Mouse (Mus musculus): ENCODE measurements at regions not wholly inside any gene's neighbourhood (a gene's known extent, or its start where the extent isn't known, plus 50 kb on each side); places are given as distances from the start of the nearest gene placed in this dataset.

DNA sequence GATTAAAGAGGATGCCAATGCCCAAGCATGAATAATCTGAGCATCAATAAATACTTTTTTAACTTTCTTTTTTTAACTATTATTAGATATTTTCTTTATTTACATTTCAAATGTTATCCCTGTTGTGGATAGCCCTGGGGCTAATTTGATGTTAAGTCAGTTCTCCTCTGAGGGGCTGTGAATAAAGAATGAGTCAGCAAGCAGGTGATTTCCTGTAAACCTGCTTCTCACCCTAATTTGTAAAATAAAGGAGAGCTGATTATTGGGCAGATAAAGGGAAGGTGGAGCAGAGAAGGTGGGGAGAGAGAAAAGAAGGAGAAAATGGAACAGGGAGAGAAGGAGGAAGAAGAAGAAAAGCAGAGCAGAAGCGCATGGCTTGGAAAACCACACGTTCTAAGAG is 1442.8 kb downstream of the 4930444P10Rik start:
- no peak for ATAC-seq (ENCODE audit: low FRiP score, low TSS enrichment)
- no peak overlapping the region for H3K4me2 ChIP-seq (replicated peaks; ENCODE audit: low read depth)
- no peak overlapping the region for H3K4me3 ChIP-seq (ENCODE audit: low read depth, low read length)
- no peaks in the 10 kb centered on the region for H3K4me1 ChIP-seq (replicated peaks; ENCODE audit: control insufficient read depth, insufficient read depth)
- 76% methylated on average over 2 of the region's 2 CpGs for WGBS
- H3K27ac ChIP-seq (replicated peaks) = no peak overlapping the region
- no peak overlapping the region for H3K9ac ChIP-seq (ENCODE audit: low read length)
- no peak for TF ChIP-seq EP300 (optimal IDR thresholded peaks at IDR 0.05)
- TF ChIP-seq CTCF (IDR thresholded peaks at IDR 0.05; ENCODE audit: low read depth) = no peak
- no peaks in the 10 kb centered on the region for H3K27me3 ChIP-seq (ENCODE audit: control insufficient read depth, insufficient read depth, low read length)
- no peaks in the 10 kb centered on the region for H3K9me3 ChIP-seq (ENCODE audit: control insufficient read depth, low read length)
- no peak for DNase-seq (ENCODE audit: low spot score)
- no peaks in the 10 kb centered on the region for H3K36me3 ChIP-seq (ENCODE audit: control insufficient read depth, insufficient read depth, low read length)

DNA sequence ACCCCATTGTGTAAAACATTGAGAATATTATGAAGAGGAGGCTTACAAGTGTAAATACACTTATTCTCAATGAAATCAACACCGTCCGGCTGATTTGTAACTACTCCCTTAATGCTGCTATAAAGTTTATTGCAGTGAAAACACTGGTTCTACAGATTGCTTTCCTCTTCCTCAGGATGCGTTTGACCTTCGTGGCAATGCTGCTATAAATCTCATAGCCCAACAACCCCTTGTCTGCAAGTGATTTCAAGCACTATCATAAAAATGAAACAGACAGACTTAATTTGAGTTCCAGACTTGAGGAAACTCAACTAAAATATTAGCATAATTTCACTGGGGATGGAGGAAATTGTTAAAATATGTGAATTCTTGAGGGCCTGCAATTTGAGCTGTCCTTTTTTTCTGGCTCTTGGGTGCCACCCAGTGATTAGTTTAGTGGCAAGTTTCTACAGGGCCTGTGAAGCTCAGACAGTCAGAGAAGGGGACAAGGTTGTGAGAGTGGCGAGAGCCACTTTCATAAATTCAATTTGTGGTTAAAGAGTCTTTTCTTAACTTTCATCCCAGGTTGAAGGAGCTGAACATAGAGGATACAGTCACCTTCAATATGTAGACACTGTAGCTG is 1457.4 kb downstream of the 4930444P10Rik start:
- WGBS = 57% methylated on average over 5 of the region's 5 CpGs
- H3K4me2 ChIP-seq (replicated peaks; ENCODE audit: low read depth) = no peak overlapping the region
- H3K4me3 ChIP-seq (ENCODE audit: low read depth, low read length) = no peak overlapping the region
- H3K9ac ChIP-seq (ENCODE audit: low read length) = no peak overlapping the region
- ATAC-seq (ENCODE audit: low FRiP score, low TSS enrichment) = no peak
- no peak for DNase-seq (ENCODE audit: low spot score)
- TF ChIP-seq CTCF (IDR thresholded peaks at IDR 0.05; ENCODE audit: low read depth) (peak; percentile 59), EP300 (optimal IDR thresholded peaks at IDR 0.05) (no peak)
- H3K9me3 ChIP-seq (ENCODE audit: control insufficient read depth, low read length) = no peaks in the 10 kb centered on the region
- no peaks in the 10 kb centered on the region for H3K4me1 ChIP-seq (replicated peaks; ENCODE audit: control insufficient read depth, insufficient read depth)
- no peak overlapping the region for H3K27ac ChIP-seq (replicated peaks)
- no peaks in the 10 kb centered on the region for H3K27me3 ChIP-seq (ENCODE audit: control insufficient read depth, insufficient read depth, low read length)
- no peaks in the 10 kb centered on the region for H3K36me3 ChIP-seq (ENCODE audit: control insufficient read depth, insufficient read depth, low read length)

DNA sequence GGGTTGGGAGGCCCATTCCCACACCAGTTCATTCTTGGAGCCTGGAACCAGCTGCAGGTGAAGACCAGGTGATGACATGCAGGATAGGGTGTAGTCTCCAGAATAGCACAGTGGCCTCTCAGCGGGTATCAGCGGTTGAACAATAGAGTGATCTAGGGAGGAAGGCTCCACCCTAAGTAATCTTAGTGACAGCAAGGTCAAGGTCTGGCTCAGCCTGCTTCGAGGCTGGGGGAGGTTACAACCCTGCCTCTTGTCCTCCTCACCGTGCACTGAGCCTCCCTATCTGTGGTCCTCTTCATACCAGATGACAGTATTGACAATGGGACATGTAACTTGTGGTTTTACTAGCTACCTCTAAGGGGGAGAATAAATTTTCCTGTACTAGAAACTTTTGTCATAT is 1461.1 kb downstream of the 4930444P10Rik start:
- Histone ChIP-seq H3K9ac (ENCODE audit: low read length) (no peak overlapping the region), H3K4me2 (replicated peaks; ENCODE audit: low read depth) (no peak overlapping the region), H3K27ac (replicated peaks) (no peak overlapping the region), H3K4me3 (ENCODE audit: low read depth, low read length) (no peak overlapping the region), H3K36me3 (ENCODE audit: control insufficient read depth, insufficient read depth, low read length) (no peaks in the 10 kb centered on the region), H3K4me1 (replicated peaks; ENCODE audit: control insufficient read depth, insufficient read depth) (no peaks in the 10 kb centered on the region), H3K9me3 (ENCODE audit: control insufficient read depth, low read length) (no peaks in the 10 kb centered on the region), H3K27me3 (ENCODE audit: control insufficient read depth, insufficient read depth, low read length) (no peaks in the 10 kb centered on the region)
- ATAC-seq (ENCODE audit: low FRiP score, low TSS enrichment) (no peak), DNase-seq (ENCODE audit: low spot score) (no peak)
- TF ChIP-seq EP300 (optimal IDR thresholded peaks at IDR 0.05) (no peak), CTCF (IDR thresholded peaks at IDR 0.05; ENCODE audit: low read depth) (no peak)
- WGBS = 38% methylated on average over 4 of the region's 4 CpGs

DNA sequence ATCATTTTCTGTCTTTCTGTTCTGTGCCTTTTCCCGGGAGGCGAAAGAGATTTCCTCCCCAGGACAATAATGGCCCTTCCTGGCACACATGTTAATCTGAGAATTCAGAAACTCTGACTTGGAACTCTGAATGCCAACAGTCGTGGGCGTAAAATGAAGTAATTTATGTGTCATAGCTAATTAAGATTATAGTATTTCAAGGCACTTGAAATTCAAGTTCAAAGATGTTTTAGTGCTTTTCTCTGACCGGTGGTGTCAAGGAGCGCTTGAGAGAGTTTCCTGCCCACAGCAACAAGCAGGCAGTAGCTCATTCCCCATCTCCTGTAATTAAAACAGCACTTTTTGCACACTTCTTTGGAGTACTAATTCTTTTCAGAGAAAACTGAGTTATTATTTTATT is 1465.9 kb downstream of the 4930444P10Rik start:
- no peaks in the 10 kb centered on the region for H3K4me1 ChIP-seq (replicated peaks; ENCODE audit: control insufficient read depth, insufficient read depth)
- DNase-seq (ENCODE audit: low spot score) (no peak), ATAC-seq (ENCODE audit: low FRiP score, low TSS enrichment) (no peak)
- H3K36me3 ChIP-seq (ENCODE audit: control insufficient read depth, insufficient read depth, low read length) = no peaks in the 10 kb centered on the region
- H3K4me2 ChIP-seq (replicated peaks; ENCODE audit: low read depth) = no peak overlapping the region
- no peak overlapping the region for H3K4me3 ChIP-seq (ENCODE audit: low read depth, low read length)
- H3K9ac ChIP-seq (ENCODE audit: low read length) = no peak overlapping the region
- H3K27ac ChIP-seq (replicated peaks) = no peak overlapping the region
- no peaks in the 10 kb centered on the region for H3K9me3 ChIP-seq (ENCODE audit: control insufficient read depth, low read length)
- 74% methylated on average over 6 of the region's 6 CpGs for WGBS
- TF ChIP-seq EP300 (optimal IDR thresholded peaks at IDR 0.05) (no peak), CTCF (IDR thresholded peaks at IDR 0.05; ENCODE audit: low read depth) (no peak)
- no peaks in the 10 kb centered on the region for H3K27me3 ChIP-seq (ENCODE audit: control insufficient read depth, insufficient read depth, low read length)

DNA sequence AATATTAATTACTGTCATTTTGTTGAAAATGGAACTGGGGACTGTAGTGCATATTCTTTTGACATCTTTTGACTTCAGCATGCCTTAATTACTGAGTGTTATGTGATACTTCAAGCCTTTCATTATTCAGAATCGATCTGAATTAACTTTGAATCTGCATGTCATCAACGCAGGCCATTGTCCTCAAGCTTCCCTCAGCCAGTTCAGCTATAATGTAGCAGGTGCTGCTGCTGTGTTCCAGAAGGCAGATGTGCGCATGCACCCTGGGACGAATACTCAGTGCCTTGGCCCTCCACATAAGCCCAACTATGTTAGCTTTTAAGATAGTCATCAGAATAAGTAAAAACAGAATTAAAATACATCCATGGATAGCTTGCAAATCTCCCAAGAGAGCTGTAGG is 1466.4 kb downstream of the 4930444P10Rik start:
- Histone ChIP-seq H3K9me3 (ENCODE audit: control insufficient read depth, low read length) (no peaks in the 10 kb centered on the region), H3K36me3 (ENCODE audit: control insufficient read depth, insufficient read depth, low read length) (no peaks in the 10 kb centered on the region), H3K9ac (ENCODE audit: low read length) (no peak overlapping the region), H3K27ac (replicated peaks) (no peak overlapping the region), H3K4me1 (replicated peaks; ENCODE audit: control insufficient read depth, insufficient read depth) (no peaks in the 10 kb centered on the region), H3K4me2 (replicated peaks; ENCODE audit: low read depth) (no peak overlapping the region), H3K27me3 (ENCODE audit: control insufficient read depth, insufficient read depth, low read length) (no peaks in the 10 kb centered on the region), H3K4me3 (ENCODE audit: low read depth, low read length) (no peak overlapping the region)
- ATAC-seq (ENCODE audit: low FRiP score, low TSS enrichment) = no peak
- TF ChIP-seq EP300 (optimal IDR thresholded peaks at IDR 0.05) = no peak
- TF ChIP-seq CTCF (IDR thresholded peaks at IDR 0.05; ENCODE audit: low read depth) = no peak
- WGBS = 83% methylated on average over 4 of the region's 4 CpGs
- DNase-seq (ENCODE audit: low spot score) = no peak

DNA sequence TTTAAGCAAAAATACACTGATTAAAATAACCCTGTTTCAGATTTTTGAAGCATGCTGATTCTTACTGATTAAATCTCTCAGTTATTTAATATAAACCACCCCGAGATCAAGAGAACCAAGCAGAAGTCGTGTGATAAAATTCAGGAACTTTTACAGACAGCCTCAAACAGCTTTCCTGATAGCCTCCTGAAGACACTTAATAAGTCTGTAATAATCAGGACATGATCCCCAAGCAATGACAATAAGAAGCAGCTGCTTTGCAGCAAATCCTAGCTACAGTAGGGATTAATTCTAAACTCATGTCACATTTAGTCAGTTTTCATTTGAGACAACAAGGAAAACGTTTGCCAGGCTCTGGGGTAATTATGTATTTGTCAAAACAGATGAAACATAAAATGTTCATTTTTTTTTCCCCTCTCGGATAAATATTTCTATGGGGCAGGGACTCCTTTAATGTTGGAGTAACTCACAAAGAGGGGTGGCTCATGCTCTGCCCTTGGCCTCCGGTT is 1472.1 kb downstream of the 4930444P10Rik start:
- Histone ChIP-seq H3K4me1 (replicated peaks; ENCODE audit: control insufficient read depth, insufficient read depth) (no peaks in the 10 kb centered on the region), H3K36me3 (ENCODE audit: control insufficient read depth, insufficient read depth, low read length) (no peaks in the 10 kb centered on the region), H3K9me3 (ENCODE audit: control insufficient read depth, low read length) (no peaks in the 10 kb centered on the region), H3K27me3 (ENCODE audit: control insufficient read depth, insufficient read depth, low read length) (no peaks in the 10 kb centered on the region), H3K9ac (ENCODE audit: low read length) (no peak overlapping the region), H3K4me2 (replicated peaks; ENCODE audit: low read depth) (no peak overlapping the region), H3K4me3 (ENCODE audit: low read depth, low read length) (no peak overlapping the region), H3K27ac (replicated peaks) (no peak overlapping the region)
- ATAC-seq (ENCODE audit: low FRiP score, low TSS enrichment) = no peak
- TF ChIP-seq EP300 (optimal IDR thresholded peaks at IDR 0.05) (no peak), CTCF (IDR thresholded peaks at IDR 0.05; ENCODE audit: low read depth) (no peak)
- 51% methylated on average over 5 of the region's 5 CpGs for WGBS
- DNase-seq (ENCODE audit: low spot score) = no peak

Measured in stomach, postnatal 0 days (tissue).